Mouse (Mus musculus): ENCODE results near the gene Vmn1r192. TPM values are rescaled to one million over a fixed set of nuclear protein-coding genes. Genes with fewer than 3 reads are reported as not detected.

Gene Vmn1r192
- polyA plus RNA-seq, 1 experiment from 2014 or later, result not detected

Small RNAs within 50 kb of the gene (microRNA-seq; reads per million reads assigned to microRNA genes)
- gene Gm23282 (not detected), gene Gm25084 (not detected)

Other genes starting within 250 kb of the Vmn1r192 start
- 15.5 and 17.9 TPM in 2 replicates for gene Zfp184, start 246.0 kb downstream of the Vmn1r192 start, polyA plus RNA-seq (2014; fragmentation: Nextera tagmentation; extraction: Ambion mirVana)
- 0.36 TPM in 1 of 2 replicates, not detected in the other for gene Pom121l2, start 209.9 kb downstream of the Vmn1r192 start, polyA plus RNA-seq (2014; fragmentation: Nextera tagmentation; extraction: Ambion mirVana)
- not detected in 2 replicates for gene Prss16, start 181.4 kb downstream of the Vmn1r192 start, polyA plus RNA-seq (2014; fragmentation: Nextera tagmentation; extraction: Ambion mirVana)
- 8.6 and 14.9 TPM in 2 replicates for gene Hist1h2ah, start 155.6 kb downstream of the Vmn1r192 start, polyA plus RNA-seq (2014; fragmentation: Nextera tagmentation; extraction: Ambion mirVana)
- 14.1 and 26.0 TPM in 2 replicates for gene Hist1h2bk, start 155.3 kb downstream of the Vmn1r192 start, polyA plus RNA-seq (2014; fragmentation: Nextera tagmentation; extraction: Ambion mirVana)
- 33.2 and 38.0 TPM in 2 replicates for gene Hist1h4i, start 149.8 kb downstream of the Vmn1r192 start, polyA plus RNA-seq (2014; fragmentation: Nextera tagmentation; extraction: Ambion mirVana)
- 81.2 and 125 TPM in 2 replicates for gene Hist1h2ag, start 148.2 kb downstream of the Vmn1r192 start, polyA plus RNA-seq (2014; fragmentation: Nextera tagmentation; extraction: Ambion mirVana)
- gene Hist1h2bj, start 147.9 kb downstream of the Vmn1r192 start, polyA plus RNA-seq (2014; fragmentation: Nextera tagmentation; extraction: Ambion mirVana), result 18.7 and 33.9 TPM in 2 replicates
- gene Vmn1r188, start 106.7 kb downstream of the Vmn1r192 start, polyA plus RNA-seq (2014; fragmentation: Nextera tagmentation; extraction: Ambion mirVana), result not detected in 2 replicates
- not detected in 2 replicates for gene Vmn1r189, start 85.3 kb downstream of the Vmn1r192 start, polyA plus RNA-seq (2014; fragmentation: Nextera tagmentation; extraction: Ambion mirVana)
- not detected in 2 replicates for gene Vmn1r191, start 7.2 kb downstream of the Vmn1r192 start, polyA plus RNA-seq (2014; fragmentation: Nextera tagmentation; extraction: Ambion mirVana)
- not detected in 2 replicates for gene Vmn1r193, start 32.0 kb upstream of the Vmn1r192 start, polyA plus RNA-seq (2014; fragmentation: Nextera tagmentation; extraction: Ambion mirVana)
- not detected in 2 replicates for gene Vmn1r194, start 53.1 kb upstream of the Vmn1r192 start, polyA plus RNA-seq (2014; fragmentation: Nextera tagmentation; extraction: Ambion mirVana)
- not detected in 2 replicates for gene Vmn1r195, start 79.4 kb upstream of the Vmn1r192 start, polyA plus RNA-seq (2014; fragmentation: Nextera tagmentation; extraction: Ambion mirVana)
- gene Vmn1r196, start 98.8 kb upstream of the Vmn1r192 start, polyA plus RNA-seq (2014; fragmentation: Nextera tagmentation; extraction: Ambion mirVana), result not detected in 2 replicates
- gene Vmn1r197, start 133.4 kb upstream of the Vmn1r192 start, polyA plus RNA-seq (2014; fragmentation: Nextera tagmentation; extraction: Ambion mirVana), result not detected in 2 replicates
- gene Vmn1r198, start 159.2 kb upstream of the Vmn1r192 start, polyA plus RNA-seq (2014; fragmentation: Nextera tagmentation; extraction: Ambion mirVana), result not detected in 2 replicates
- gene Vmn1r199, start 188.7 kb upstream of the Vmn1r192 start, polyA plus RNA-seq (2014; fragmentation: Nextera tagmentation; extraction: Ambion mirVana), result not detected in 2 replicates
- gene Vmn1r200, start 199.2 kb upstream of the Vmn1r192 start, polyA plus RNA-seq (2014; fragmentation: Nextera tagmentation; extraction: Ambion mirVana), result not detected in 2 replicates